17 mouse cellular contexts compared by ENCODE assay signal in genomic region chr8:71596384-71596783, GRCm38 (mm10). TPM values are rescaled to one million over a fixed set of nuclear protein-coding genes. Genes with fewer than 3 reads are reported as not detected.
A peak's percentile ranks its signal among the peaks of the same experiment; 100 is the strongest.
DNase-seq lines count a peak whose midpoint lies in the region; ATAC-seq lines count a peak whose summit lies in the region.
"Had no signal": no experiment of that assay in that cellular context is flagged by ENCODE, and none has a peak within 500 bp of the region (broad histone marks: within the 10 kb centered on the region; RNA-seq: fewer than 3 reads in every experiment).

No protein-coding gene starts in this region.

- no peak overlapping the region for H3K4me3 ChIP-seq in heart, embryonic 12.5 days
- no peak overlapping the region for H3K4me3 ChIP-seq in heart, embryonic 11.5 days (ENCODE audit: low read depth, low read length)
- H3K4me3 ChIP-seq in midbrain, embryonic 13.5 days (replicated peaks): no peak overlapping the region
- H3K4me3 ChIP-seq in midbrain, embryonic 16.5 days (ENCODE audit: low read depth, low read length): no peak overlapping the region
- H3K4me3 ChIP-seq in embryonic facial prominence, embryonic 13.5 days: no peak overlapping the region
- H3K4me3 ChIP-seq: erythroblast, embryonic 14.5 days; heart, adult 2 months had no signal

- H3K4me2 ChIP-seq in heart, embryonic 12.5 days: peak overlapping the region; percentile 11; the same call in 1 of the 2 replicates
- no peak overlapping the region for H3K4me2 ChIP-seq in heart, embryonic 11.5 days
- H3K4me2 ChIP-seq in midbrain, embryonic 13.5 days (replicated peaks): 0 out of 2 replicates have a peak overlapping the region, but pooled peaks have one; percentile 25
- H3K4me2 ChIP-seq in midbrain, embryonic 16.5 days (ENCODE audit: low read length): no peak overlapping the region
- peak overlapping the region; percentile 31 for H3K4me2 ChIP-seq in embryonic facial prominence, embryonic 13.5 days

- peaks cover 4% of the 10 kb centered on the region for H3K36me3 ChIP-seq in heart, embryonic 12.5 days
- peaks cover 2% of the 10 kb centered on the region; the same call in 1 of the 2 replicates for H3K36me3 ChIP-seq in heart, embryonic 11.5 days (ENCODE audit: control insufficient read depth, insufficient read depth, low read length)
- H3K36me3 ChIP-seq in midbrain, embryonic 13.5 days: peaks cover 20% of the 10 kb centered on the region
- H3K36me3 ChIP-seq in midbrain, embryonic 16.5 days (ENCODE audit: control insufficient read depth, insufficient read depth, low read length): no peaks in the 10 kb centered on the region
- H3K36me3 ChIP-seq in embryonic facial prominence, embryonic 13.5 days: peaks cover 16% of the 10 kb centered on the region

- H3K9ac ChIP-seq in heart, embryonic 12.5 days: no peak overlapping the region
- H3K9ac ChIP-seq in heart, embryonic 11.5 days (ENCODE audit: low read depth, low read length): no peak overlapping the region
- no peak overlapping the region for H3K9ac ChIP-seq in midbrain, embryonic 13.5 days (replicated peaks)
- no peak overlapping the region for H3K9ac ChIP-seq in midbrain, embryonic 16.5 days (ENCODE audit: low read depth, low read length)
- H3K9ac ChIP-seq in embryonic facial prominence, embryonic 13.5 days: 0 out of 2 replicates have a peak overlapping the region, but pooled peaks have one; percentile 27

- DNase-seq in right cerebral cortex, adult 18-20 months: no peak
- DNase-seq in heart, adult 18-20 months: no peak

- H3K4me1 ChIP-seq in heart, embryonic 12.5 days (replicated peaks): peaks cover 24% of the 10 kb centered on the region
- H3K4me1 ChIP-seq in heart, embryonic 11.5 days (ENCODE audit: control insufficient read depth, insufficient read depth, low read length): peaks cover 9% of the 10 kb centered on the region
- peaks cover 29% of the 10 kb centered on the region for H3K4me1 ChIP-seq in midbrain, embryonic 13.5 days (replicated peaks)
- peaks cover 12% of the 10 kb centered on the region for H3K4me1 ChIP-seq in midbrain, embryonic 16.5 days (ENCODE audit: control insufficient read depth, insufficient read depth, low read length)
- H3K4me1 ChIP-seq in embryonic facial prominence, embryonic 13.5 days: peaks cover 23% of the 10 kb centered on the region

- no peaks in the 10 kb centered on the region for H3K9me3 ChIP-seq in heart, embryonic 12.5 days (replicated peaks)
- no peaks in the 10 kb centered on the region for H3K9me3 ChIP-seq in heart, embryonic 11.5 days (replicated peaks; ENCODE audit: control insufficient read depth, low read length)
- no peaks in the 10 kb centered on the region for H3K9me3 ChIP-seq in midbrain, embryonic 13.5 days
- H3K9me3 ChIP-seq in midbrain, embryonic 16.5 days (replicated peaks; ENCODE audit: control insufficient read depth, low read length, poor library complexity, severe bottlenecking): no peaks in the 10 kb centered on the region
- no peaks in the 10 kb centered on the region for H3K9me3 ChIP-seq in embryonic facial prominence, embryonic 13.5 days

- peaks cover 28% of the 10 kb centered on the region for H3K27me3 ChIP-seq in heart, embryonic 12.5 days (replicated peaks)
- H3K27me3 ChIP-seq in heart, embryonic 11.5 days (ENCODE audit: control insufficient read depth, insufficient read depth, low read length): peaks cover 21% of the 10 kb centered on the region
- peaks cover 19% of the 10 kb centered on the region for H3K27me3 ChIP-seq in midbrain, embryonic 13.5 days
- H3K27me3 ChIP-seq in midbrain, embryonic 16.5 days (ENCODE audit: control insufficient read depth, insufficient read depth, low read depth, low read length): peaks cover 12% of the 10 kb centered on the region
- peaks cover 14% of the 10 kb centered on the region for H3K27me3 ChIP-seq in embryonic facial prominence, embryonic 13.5 days

- no peak for ATAC-seq in heart, embryonic 12.5 days (ENCODE audit: insufficient number of reproducible peaks, low FRiP score)
- no peak for ATAC-seq in heart, embryonic 11.5 days (replicated peaks; ENCODE audit: insufficient number of reproducible peaks, low FRiP score, low TSS enrichment)
- ATAC-seq in midbrain, embryonic 13.5 days: no peak
- no peak for ATAC-seq in midbrain, embryonic 16.5 days
- no peak for ATAC-seq in embryonic facial prominence, embryonic 13.5 days (ENCODE audit: insufficient number of reproducible peaks, insufficient read depth, low FRiP score, low TSS enrichment, low read depth)

- WGBS in heart, embryonic 12.5 days: 50% methylated on average over 6 of the region's 6 CpGs
- 45% methylated on average over 6 of the region's 6 CpGs for WGBS in heart, embryonic 11.5 days (ENCODE audit: insufficient replicate concordance)
- WGBS in midbrain, embryonic 13.5 days: 65% methylated on average over 6 of the region's 6 CpGs
- WGBS in midbrain, embryonic 16.5 days: 62% methylated on average over 6 of the region's 6 CpGs
- WGBS in embryonic facial prominence, embryonic 13.5 days: 53% methylated on average over 6 of the region's 6 CpGs

- H3K27ac ChIP-seq in heart, embryonic 12.5 days (ENCODE audit: poor library complexity, severe bottlenecking): no peak overlapping the region
- no peak overlapping the region for H3K27ac ChIP-seq in heart, embryonic 11.5 days (ENCODE audit: low read depth, low read length)
- H3K27ac ChIP-seq in midbrain, embryonic 13.5 days: no peak overlapping the region
- H3K27ac ChIP-seq in midbrain, embryonic 16.5 days (ENCODE audit: low read length): no peak overlapping the region
- no peak overlapping the region for H3K27ac ChIP-seq in embryonic facial prominence, embryonic 13.5 days
- H3K27ac ChIP-seq: heart, adult 2 months; macrophage had no signal

RNA-seq across cellular contexts. Expression of gene Fam129c, which starts 1.1 kb away (rescaled TPM):
- 2.2 and 2.4 TPM in 2 replicates for polyA plus RNA-seq in heart, embryonic 12.5 days (2016; fragmentation: Nextera tagmentation; extraction: Ambion mirVana)
- polyA plus RNA-seq in heart, embryonic 11.5 days (2014; fragmentation: Nextera tagmentation; extraction: Ambion mirVana): 1.9 and 2.0 TPM in 2 replicates
- 4.4 and 7.5 TPM in 2 replicates for polyA plus RNA-seq in midbrain, embryonic 13.5 days (2015; fragmentation: Nextera tagmentation; extraction: Ambion mirVana)
- polyA plus RNA-seq in midbrain, embryonic 16.5 days (2015; fragmentation: Nextera tagmentation; extraction: Ambion mirVana): 6.4 and 7.9 TPM in 2 replicates
- polyA plus RNA-seq in embryonic facial prominence, embryonic 13.5 days (2015; fragmentation: Nextera tagmentation; extraction: Ambion mirVana): 4.8 and 7.7 TPM in 2 replicates
- total RNA-seq in heart, adult 18-20 months (2021): 1 to 10 TPM in 1 of 2 experiments, under 1 TPM in 1; 0.99 to 1.0 TPM

RNA-seq across cellular contexts. Expression of gene Pgls, which starts 4.4 kb away (rescaled TPM):
- 178 and 179 TPM in 2 replicates for polyA plus RNA-seq in heart, embryonic 12.5 days (2016; fragmentation: Nextera tagmentation; extraction: Ambion mirVana)
- 184 and 194 TPM in 2 replicates for polyA plus RNA-seq in heart, embryonic 11.5 days (2014; fragmentation: Nextera tagmentation; extraction: Ambion mirVana)
- 201 and 208 TPM in 2 replicates for polyA plus RNA-seq in midbrain, embryonic 13.5 days (2015; fragmentation: Nextera tagmentation; extraction: Ambion mirVana)
- 219 and 237 TPM in 2 replicates for polyA plus RNA-seq in midbrain, embryonic 16.5 days (2015; fragmentation: Nextera tagmentation; extraction: Ambion mirVana)
- 224 and 244 TPM in 2 replicates for polyA plus RNA-seq in embryonic facial prominence, embryonic 13.5 days (2015; fragmentation: Nextera tagmentation; extraction: Ambion mirVana)
- 10 to 100 TPM; 66.5 to 72.2 TPM for total RNA-seq in heart, adult 18-20 months (2021)

RNA-seq across cellular contexts. Expression of gene Colgalt1, which starts 14.4 kb away (rescaled TPM):
- 60.7 and 61.4 TPM in 2 replicates for polyA plus RNA-seq in heart, embryonic 12.5 days (2016; fragmentation: Nextera tagmentation; extraction: Ambion mirVana)
- polyA plus RNA-seq in heart, embryonic 11.5 days (2014; fragmentation: Nextera tagmentation; extraction: Ambion mirVana): 47.8 and 55.6 TPM in 2 replicates
- 51.1 and 51.3 TPM in 2 replicates for polyA plus RNA-seq in midbrain, embryonic 13.5 days (2015; fragmentation: Nextera tagmentation; extraction: Ambion mirVana)
- 68.8 and 70.8 TPM in 2 replicates for polyA plus RNA-seq in midbrain, embryonic 16.5 days (2015; fragmentation: Nextera tagmentation; extraction: Ambion mirVana)
- polyA plus RNA-seq in embryonic facial prominence, embryonic 13.5 days (2015; fragmentation: Nextera tagmentation; extraction: Ambion mirVana): 75.5 and 78.2 TPM in 2 replicates
- 10 to 100 TPM; 41.6 to 42.4 TPM for total RNA-seq in heart, adult 18-20 months (2021)

RNA-seq across cellular contexts. Expression of gene Slc27a1, which starts 27.7 kb away (rescaled TPM):
- 21.2 and 22.6 TPM in 2 replicates for polyA plus RNA-seq in heart, embryonic 12.5 days (2016; fragmentation: Nextera tagmentation; extraction: Ambion mirVana)
- polyA plus RNA-seq in heart, embryonic 11.5 days (2014; fragmentation: Nextera tagmentation; extraction: Ambion mirVana): 9.2 and 10.8 TPM in 2 replicates
- 53.7 and 58.7 TPM in 2 replicates for polyA plus RNA-seq in midbrain, embryonic 13.5 days (2015; fragmentation: Nextera tagmentation; extraction: Ambion mirVana)
- polyA plus RNA-seq in midbrain, embryonic 16.5 days (2015; fragmentation: Nextera tagmentation; extraction: Ambion mirVana): 71.4 and 79.2 TPM in 2 replicates
- 47.8 and 59.4 TPM in 2 replicates for polyA plus RNA-seq in embryonic facial prominence, embryonic 13.5 days (2015; fragmentation: Nextera tagmentation; extraction: Ambion mirVana)
- 100 to 1,000 TPM; 162 to 202 TPM for total RNA-seq in heart, adult 18-20 months (2021)

RNA-seq across cellular contexts. Expression of gene Nxnl1, which starts 30.0 kb away (rescaled TPM):
- polyA plus RNA-seq in heart, embryonic 12.5 days (2016; fragmentation: Nextera tagmentation; extraction: Ambion mirVana): not detected in 2 replicates
- polyA plus RNA-seq in heart, embryonic 11.5 days (2014; fragmentation: Nextera tagmentation; extraction: Ambion mirVana): not detected in 2 replicates
- polyA plus RNA-seq in midbrain, embryonic 13.5 days (2015; fragmentation: Nextera tagmentation; extraction: Ambion mirVana): not detected in 2 replicates
- polyA plus RNA-seq in midbrain, embryonic 16.5 days (2015; fragmentation: Nextera tagmentation; extraction: Ambion mirVana): not detected in 2 replicates
- not detected in 2 replicates for polyA plus RNA-seq in embryonic facial prominence, embryonic 13.5 days (2015; fragmentation: Nextera tagmentation; extraction: Ambion mirVana)
- under 1 TPM; 0.15 TPM for total RNA-seq in heart, adult 18-20 months (2021)
- total RNA-seq: common myeloid progenitor, adult 5-6 weeks; gastrocnemius, adult 18-20 months; heart, postnatal 4 days; layer of hippocampus, postnatal 25 days had no signal
- polyA plus RNA-seq: erythroblast, embryonic 14.5 days; intestine, postnatal 0 days; limb, embryonic 11.5 days; lung, adult 2 months; macrophage had no signal

Comparison
In these comparisons a context has a peak if more than half of its experiments do, and no peak if none do; other contexts are left out.
1. H3K4me2 ChIP-seq: peak in heart, embryonic 12.5 days (single experiment), midbrain, embryonic 13.5 days (single experiment) and embryonic facial prominence, embryonic 13.5 days (single experiment); none in heart, embryonic 11.5 days (single experiment) and midbrain, embryonic 16.5 days (single experiment).